8 mouse cellular contexts compared by ENCODE assay signal in the genomic region with DNA sequence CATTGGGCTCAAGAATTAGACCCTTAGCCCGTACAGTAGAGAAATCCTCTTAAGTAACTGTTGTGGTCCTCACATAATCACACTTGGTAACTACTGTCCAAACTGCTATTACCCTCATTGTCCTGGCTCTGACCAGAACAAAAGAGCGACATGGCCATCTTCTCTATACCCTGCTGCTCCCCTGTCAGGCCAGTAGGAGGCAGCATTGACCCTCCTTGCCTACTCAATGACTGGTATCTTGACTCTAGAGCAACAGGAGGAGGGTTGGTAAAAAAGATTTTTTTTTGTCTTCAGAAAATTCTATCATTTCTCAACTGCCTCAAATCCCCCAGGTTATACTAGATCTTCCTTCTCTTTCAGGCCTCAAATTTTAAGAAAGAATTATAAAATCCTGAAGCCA.
DNase-seq lines count a peak whose midpoint lies in the region; ATAC-seq and TF ChIP-seq lines count a peak whose summit lies in the region.

No protein-coding gene starts in this region.

- H3K27me3 ChIP-seq in heart, embryonic 12.5 days (replicated peaks), result no peaks in the 10 kb centered on the region
- no peaks in the 10 kb centered on the region for H3K27me3 ChIP-seq in kidney, postnatal 0 days (ENCODE audit: insufficient read depth, low read length)
- H3K27me3 ChIP-seq in small intestine, adult 2 months (ENCODE audit: control insufficient read depth, insufficient read depth, low read length), result no peaks in the 10 kb centered on the region
- H3K27me3 ChIP-seq in midbrain, embryonic 11.5 days (ENCODE audit: control insufficient read depth, insufficient read depth, low read length), result no peaks in the 10 kb centered on the region

- no peak overlapping the region for H3K9ac ChIP-seq in heart, embryonic 12.5 days
- H3K9ac ChIP-seq in kidney, postnatal 0 days (ENCODE audit: low read depth, low read length), result no peak overlapping the region
- H3K9ac ChIP-seq in midbrain, embryonic 11.5 days (ENCODE audit: low read length), result no peak overlapping the region

- TF ChIP-seq CTCF in kidney, postnatal 0 days (IDR thresholded peaks at IDR 0.05; ENCODE audit: low read depth), result peak; percentile 81
- peak; percentile 67; the same call in 1 of the 2 replicates for TF ChIP-seq CTCF in small intestine, adult 2 months (IDR thresholded peaks at IDR 0.05; ENCODE audit: extremely low read depth, insufficient read length, insufficient replicate concordance, low read depth, low read length)

- DNase-seq in heart, adult 18-20 months, result peak; percentile 28 to 45
- peak; percentile 7 for DNase-seq in urinary bladder, postnatal 14 days (ENCODE audit: low spot score)
- no peak for DNase-seq in urinary bladder, adult 18-20 months (ENCODE audit: low spot score in 2 of 2)
- peak; percentile 36 for DNase-seq in cerebellum, adult 8-10 months
- peak; percentile 51 for DNase-seq in kidney, postnatal 0 days (ENCODE audit: low spot score)
- DNase-seq in midbrain, embryonic 11.5 days (ENCODE audit: low spot score, missing footprints), result no peak

- WGBS in heart, embryonic 12.5 days, result 46% methylated on average over 2 of the region's 2 CpGs
- 48% methylated on average over 2 of the region's 2 CpGs for WGBS in kidney, postnatal 0 days
- WGBS in small intestine, adult 2 months, result 51% methylated on average over 2 of the region's 2 CpGs
- 47% methylated on average over 2 of the region's 2 CpGs for WGBS in midbrain, embryonic 11.5 days

- ATAC-seq in heart, embryonic 12.5 days (ENCODE audit: insufficient number of reproducible peaks, low FRiP score), result no peak
- ATAC-seq in kidney, postnatal 0 days (replicated peaks; ENCODE audit: low FRiP score, low read depth), result no peak
- no peak for ATAC-seq in midbrain, embryonic 11.5 days (ENCODE audit: low FRiP score)

- H3K27ac ChIP-seq in heart, embryonic 12.5 days (ENCODE audit: poor library complexity, severe bottlenecking), result no peak overlapping the region
- no peak overlapping the region for H3K27ac ChIP-seq in kidney, postnatal 0 days
- no peak overlapping the region for H3K27ac ChIP-seq in small intestine, adult 2 months (ENCODE audit: insufficient read depth, low read depth, low read length)
- no peak overlapping the region for H3K27ac ChIP-seq in midbrain, embryonic 11.5 days (ENCODE audit: low read depth, low read length)

- H3K9me3 ChIP-seq in heart, embryonic 12.5 days (replicated peaks), result no peaks in the 10 kb centered on the region
- H3K9me3 ChIP-seq in kidney, postnatal 0 days (replicated peaks; ENCODE audit: low read length), result no peaks in the 10 kb centered on the region
- no peaks in the 10 kb centered on the region for H3K9me3 ChIP-seq in midbrain, embryonic 11.5 days (ENCODE audit: control insufficient read depth, low read length)

- no peak for TF ChIP-seq POLR2A in small intestine, adult 2 months (IDR thresholded peaks at IDR 0.05; ENCODE audit: low read depth, low read length)

- no peak overlapping the region for H3K4me2 ChIP-seq in heart, embryonic 12.5 days
- no peak overlapping the region for H3K4me2 ChIP-seq in kidney, postnatal 0 days (ENCODE audit: low read length)
- H3K4me2 ChIP-seq in midbrain, embryonic 11.5 days, result no peak overlapping the region

- no peaks in the 10 kb centered on the region for H3K4me1 ChIP-seq in heart, embryonic 12.5 days (replicated peaks)
- H3K4me1 ChIP-seq in kidney, postnatal 0 days (replicated peaks; ENCODE audit: insufficient read depth, low read length), result no peaks in the 10 kb centered on the region
- no peaks in the 10 kb centered on the region for H3K4me1 ChIP-seq in small intestine, adult 2 months (ENCODE audit: control insufficient read depth, insufficient read depth, insufficient read length, low read length)
- H3K4me1 ChIP-seq in midbrain, embryonic 11.5 days (ENCODE audit: control insufficient read depth, insufficient read depth, low read length), result no peaks in the 10 kb centered on the region

- no peaks in the 10 kb centered on the region for H3K36me3 ChIP-seq in heart, embryonic 12.5 days
- no peaks in the 10 kb centered on the region for H3K36me3 ChIP-seq in kidney, postnatal 0 days (ENCODE audit: insufficient read depth, low read length)
- H3K36me3 ChIP-seq in small intestine, adult 2 months (ENCODE audit: control insufficient read depth, insufficient read depth, low read length), result no peaks in the 10 kb centered on the region
- H3K36me3 ChIP-seq in midbrain, embryonic 11.5 days (ENCODE audit: control insufficient read depth, insufficient read depth, low read length), result no peaks in the 10 kb centered on the region

- no peak overlapping the region for H3K4me3 ChIP-seq in heart, embryonic 12.5 days
- H3K4me3 ChIP-seq in kidney, postnatal 0 days (replicated peaks; ENCODE audit: low read depth, low read length), result no peak overlapping the region
- no peak overlapping the region for H3K4me3 ChIP-seq in small intestine, adult 2 months (ENCODE audit: low read depth, low read length)
- no peak overlapping the region for H3K4me3 ChIP-seq in midbrain, embryonic 11.5 days (ENCODE audit: low read depth, low read length)

Comparison
In these comparisons a context has a peak if more than half of its experiments do, and no peak if none do; other contexts are left out.
1. DNase-seq: peak in heart, adult 18-20 months (2 of 2), urinary bladder, postnatal 14 days (single experiment), cerebellum, adult 8-10 months (single experiment) and kidney, postnatal 0 days (single experiment); none in urinary bladder, adult 18-20 months (0 of 2) and midbrain, embryonic 11.5 days (single experiment).